Mouse (Mus musculus) heart, postnatal 0 days (tissue): Measurements from ENCODE around the gene Sema4c. TPM values are rescaled to one million over a fixed set of nuclear protein-coding genes. Genes with fewer than 3 reads are reported as not detected.

Experiments
- ATAC-seq: fragments of 200-750 bp; cut with Nextera tagmentation; 2 replicates; pipeline ENCODE4 v1.8.0; 2017; ENCODE audit warnings: low read depth, moderate number of reproducible peaks, moderate library complexity; ENCODE audit not compliant: insufficient read depth
- DNase-seq: peaks from one replicate; pipeline ENCODE4 v3.0.0-alpha.2; 2016; ENCODE audit warnings: low spot score
- H3K27ac ChIP-seq: fragments of 300-500 bp; sonication (generic); 2 replicates; pipeline ENCODE4 v1.5.1; 2014; ENCODE audit warnings: low read depth, mild to moderate bottlenecking
- H3K27me3 ChIP-seq: fragments of 300-500 bp; sonication (generic); 2 replicates; pipeline ENCODE4 v1.6.1; 2014; ENCODE audit warnings: low read length, mixed read lengths; ENCODE audit not compliant: control insufficient read depth, insufficient read depth
- H3K36me3 ChIP-seq: fragments of 300-500 bp; sonication (generic); replicated peaks from 2 replicates; pipeline ENCODE4 v1.6.1; 2014; ENCODE audit warnings: low read length, mixed read lengths; ENCODE audit not compliant: control insufficient read depth, insufficient read depth
- H3K4me1 ChIP-seq: fragments of 300-500 bp; sonication (generic); 2 replicates; pipeline ENCODE4 v1.6.1; 2014; ENCODE audit warnings: antibody characterized with exemption; ENCODE audit not compliant: control insufficient read depth, insufficient read depth
- H3K4me2 ChIP-seq: fragments of 300-500 bp; sonication (generic); 2 replicates; pipeline ENCODE4 v1.6.1; 2014; ENCODE audit warnings: low read depth, mild to moderate bottlenecking, low read length, moderate library complexity
- H3K4me3 ChIP-seq: fragments of 300-500 bp; sonication (generic); 2 replicates; pipeline ENCODE4 v1.5.1; 2014; ENCODE audit warnings: low read depth, low read length
- H3K9ac ChIP-seq: fragments of 300-500 bp; sonication (generic); replicated peaks from 2 replicates; pipeline ENCODE4 v1.6.1; 2014; ENCODE audit warnings: low read depth, low read length, mixed read lengths
- H3K9me3 ChIP-seq: fragments of 300-500 bp; sonication (generic); replicated peaks from 2 replicates; pipeline ENCODE4 v1.6.1; 2016; ENCODE audit warnings: low read length; ENCODE audit not compliant: control insufficient read depth
- CTCF ChIP-seq: IDR thresholded peaks from 2 replicates; pipeline ENCODE4 v1.5.1; 2016; ENCODE audit warnings: antibody characterized with exemption, control low read depth, low read depth
- EP300 ChIP-seq: IDR thresholded peaks from 2 replicates; pipeline ENCODE4 v1.6.1; 2016; ENCODE audit warnings: antibody characterized with exemption, low read depth
- WGBS: fragments of 180-500 bp; shearing (Covaris S2); extraction: QIAGEN DNeasy Blood & Tissue Kit; methylation state at CpG from one replicate; pipeline ENCODE4 v1.1.7; 2014; 5-methylcytosine and 5-hydroxymethylcytosine counted together
- polyA plus RNA-seq: library from polyadenylated mRNA; unstranded; fragments of >200 nt; fragmentation: Nextera tagmentation; extraction: Ambion mirVana; gene quantifications from 2 replicates; pipeline ENCODE4 v1.2.1, GENCODE M21; 2015
- total RNA-seq: library from RNA; depleted of rRNA; stranded (reverse); fragments of >200 nt; gene quantifications from 2 replicates; pipeline ENCODE4 v1.2.3, GENCODE M21; 2014; ENCODE audit warnings: low replicate concordance

The Sema4c gene
- total and polyA plus RNA-seq, 2 experiments from 2014 or later = 5.7 to 13.2 TPM

DNA sequence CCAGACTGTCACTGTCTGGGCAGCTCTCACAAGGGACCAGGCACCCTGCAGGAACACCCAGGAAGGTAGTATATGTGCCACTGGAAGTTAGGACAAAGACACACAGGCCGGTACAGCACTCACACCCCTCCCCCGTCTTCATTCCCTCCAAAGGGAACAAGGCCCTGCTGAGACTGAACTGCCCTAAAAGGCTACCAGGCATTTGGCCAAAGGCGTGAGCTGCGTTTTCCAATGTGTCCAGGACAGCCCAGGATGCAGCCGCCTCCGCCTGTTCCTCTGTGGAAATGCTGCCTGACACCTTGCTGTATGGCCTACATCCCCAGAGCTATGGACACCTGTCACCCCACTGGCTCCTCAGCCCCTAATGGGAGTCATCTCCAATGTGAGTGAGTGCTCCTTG is 31.3 kb upstream of the Sema4c start:
- TF ChIP-seq CTCF = no peak
- no peak for TF ChIP-seq EP300

DNA sequence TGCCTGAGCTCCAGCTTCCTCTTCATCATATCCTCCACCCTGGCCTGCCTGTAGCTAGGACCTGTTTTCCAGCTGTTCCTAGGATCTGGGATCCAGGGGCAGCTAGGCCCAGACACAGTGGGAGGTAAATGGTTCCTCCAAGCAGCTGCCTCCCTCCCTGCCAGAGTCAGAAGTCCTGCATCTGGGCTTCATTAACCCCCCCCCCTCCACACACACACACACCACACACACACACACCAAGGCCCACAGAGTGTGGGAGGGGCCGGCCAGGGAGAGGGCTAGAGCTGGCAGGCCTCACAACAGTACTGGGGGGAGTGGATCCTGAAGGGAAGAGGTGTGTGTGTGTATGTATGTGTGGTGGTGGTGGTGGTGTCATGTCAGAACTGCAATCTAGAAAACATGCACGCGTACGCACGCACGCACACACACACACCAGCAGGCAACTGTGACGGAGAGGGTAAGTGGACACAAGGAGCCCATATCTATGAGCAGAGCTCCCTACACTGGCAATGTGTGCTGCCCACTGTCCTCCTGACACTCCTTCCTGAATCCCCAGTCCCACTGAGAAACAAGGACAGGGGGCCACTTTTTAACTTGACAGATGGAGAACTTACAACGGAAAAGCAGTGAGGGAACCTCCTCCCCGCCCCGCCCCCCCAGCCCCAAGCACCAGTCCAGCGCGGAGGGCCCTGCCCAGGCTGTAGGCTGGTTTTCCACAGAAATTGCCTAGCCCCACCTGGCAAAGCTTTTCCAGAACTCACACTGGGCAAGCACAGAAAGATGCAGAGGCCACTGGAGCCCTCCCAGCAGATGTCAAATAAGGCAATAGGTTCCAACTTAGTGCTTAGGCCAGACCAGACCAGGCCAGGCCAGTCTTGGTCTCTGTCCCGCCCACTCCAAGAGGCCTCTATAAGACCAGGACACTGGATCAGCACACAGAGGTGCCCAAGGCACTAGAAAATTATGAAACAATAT is 30.6 kb upstream of the Sema4c start:
- 62% methylated on average over 13 of the region's 13 CpGs for WGBS
- Histone ChIP-seq H3K4me1 (peaks cover 24% of the 10 kb centered on the region), H3K27ac (peak overlapping the region; percentile 72), H3K4me3 (no peak overlapping the region), H3K9me3 (no peaks in the 10 kb centered on the region), H3K36me3 (no peaks in the 10 kb centered on the region), H3K9ac (0 out of 2 replicates have a peak overlapping the region, but pooled peaks have one; percentile 1), H3K27me3 (no peaks in the 10 kb centered on the region), H3K4me2 (no peak overlapping the region)
- peak; percentile 76 for ATAC-seq
- peak; percentile 31 for DNase-seq
- TF ChIP-seq EP300 = no peak
- no peak for TF ChIP-seq CTCF

More for the DNA sequence above, 31.3 kb upstream of the Sema4c start:
- 0 out of 2 replicates have a peak overlapping the region, but pooled peaks have one; percentile 1 for H3K9ac ChIP-seq
- peak; percentile 76 for ATAC-seq
- peaks cover 24% of the 10 kb centered on the region for H3K4me1 ChIP-seq
- no peak overlapping the region for H3K4me3 ChIP-seq
- peak overlapping the region; percentile 72 for H3K27ac ChIP-seq
- H3K4me2 ChIP-seq = no peak overlapping the region
- H3K36me3 ChIP-seq = no peaks in the 10 kb centered on the region
- DNase-seq = peak; percentile 80
- no peaks in the 10 kb centered on the region for H3K27me3 ChIP-seq
- H3K9me3 ChIP-seq = no peaks in the 10 kb centered on the region
- 8% methylated on average over 6 of the region's 6 CpGs for WGBS

DNA sequence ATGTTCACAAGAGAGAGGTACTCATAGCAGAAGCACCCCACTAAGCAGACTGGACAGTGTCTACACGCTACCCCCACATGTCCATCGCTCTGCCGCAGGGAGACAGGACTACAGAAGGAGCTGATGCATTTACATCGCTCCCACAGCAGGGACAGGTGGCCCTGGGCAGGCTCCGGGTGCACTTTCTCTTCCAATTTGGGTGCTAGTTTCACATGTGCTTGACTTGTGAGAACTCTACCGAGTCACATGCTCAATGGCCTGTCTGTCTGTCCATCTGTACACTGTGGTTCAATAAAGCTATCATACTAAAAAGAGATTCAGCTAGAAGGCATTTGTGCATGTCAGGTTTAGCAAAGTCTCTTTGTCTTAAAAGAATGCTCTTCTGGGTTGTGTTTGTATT is 29.7 kb upstream of the Sema4c start:
- Histone ChIP-seq H3K4me3 (no peak overlapping the region), H3K9ac (no peak overlapping the region), H3K27me3 (no peaks in the 10 kb centered on the region), H3K9me3 (no peaks in the 10 kb centered on the region), H3K36me3 (no peaks in the 10 kb centered on the region), H3K4me2 (no peak overlapping the region), H3K4me1 (peaks cover 23% of the 10 kb centered on the region), H3K27ac (peak overlapping the region; percentile 72; the same call in 1 of the 2 replicates)
- TF ChIP-seq EP300 (no peak), CTCF (no peak)
- no peak for DNase-seq
- 93% methylated on average over 6 of the region's 6 CpGs for WGBS
- no peak for ATAC-seq

DNA sequence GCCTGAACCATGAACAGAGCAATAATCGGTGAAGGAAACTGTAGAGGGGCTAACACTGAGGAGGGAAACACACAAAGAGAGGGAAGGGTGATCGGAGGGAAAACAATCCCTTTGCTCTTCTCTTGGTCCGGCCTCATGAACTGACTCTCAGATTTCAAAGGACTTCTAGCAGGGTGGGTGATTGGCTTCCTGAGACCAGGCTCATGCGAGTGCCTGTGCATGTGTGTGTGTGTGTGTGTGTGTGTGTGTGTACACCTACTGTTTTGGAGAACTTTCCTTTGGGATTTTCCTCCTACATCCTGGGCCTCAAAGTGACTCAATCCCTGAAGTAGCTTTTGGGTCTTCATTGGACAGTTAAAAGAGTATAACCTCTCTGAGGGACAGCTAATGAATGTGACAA is 28.1 kb upstream of the Sema4c start:
- no peak for TF ChIP-seq CTCF
- TF ChIP-seq EP300 = no peak
- Histone ChIP-seq H3K4me2 (no peak overlapping the region), H3K27ac (no peak overlapping the region), H3K4me3 (no peak overlapping the region), H3K36me3 (no peaks in the 10 kb centered on the region), H3K9me3 (no peaks in the 10 kb centered on the region), H3K9ac (no peak overlapping the region), H3K4me1 (peaks cover 30% of the 10 kb centered on the region), H3K27me3 (no peaks in the 10 kb centered on the region)
- ATAC-seq (no peak), DNase-seq (no peak)
- 66% methylated on average over 4 of the region's 4 CpGs for WGBS

DNA sequence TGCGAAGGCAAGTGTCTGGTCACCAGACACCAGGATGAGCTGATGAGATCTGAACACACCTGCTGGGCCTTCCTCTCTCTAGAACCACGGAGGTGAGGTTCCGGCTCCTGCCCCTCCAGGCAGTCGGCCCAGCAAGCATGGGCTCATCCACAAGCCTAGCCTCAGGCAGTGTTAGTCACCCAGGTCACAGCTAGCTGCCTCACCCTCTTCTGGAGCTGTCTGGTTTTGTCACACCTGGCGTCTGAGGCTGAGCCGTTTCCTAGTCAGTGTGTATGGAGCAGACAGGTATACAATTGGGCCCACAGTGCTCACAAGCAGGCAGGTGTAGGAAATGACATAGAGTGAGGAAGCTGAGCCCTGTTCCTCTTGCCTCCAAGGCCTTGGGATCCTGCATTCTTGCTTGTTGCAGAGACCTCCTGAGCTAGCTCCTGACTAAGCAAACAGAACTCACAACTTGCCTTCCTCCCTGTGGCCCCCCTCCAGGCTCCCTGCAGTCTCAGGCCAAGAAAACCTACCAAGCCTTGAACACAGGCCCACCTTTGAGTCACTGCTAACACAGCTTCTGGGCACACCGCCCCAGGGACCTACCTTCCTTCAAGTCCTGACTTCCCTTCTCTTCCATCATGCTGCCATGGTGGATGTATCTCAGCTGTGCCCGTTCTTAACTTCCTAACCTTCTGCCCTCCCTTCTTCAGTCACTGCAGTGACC is 25.4 kb upstream of the Sema4c start:
- H3K36me3 ChIP-seq = no peaks in the 10 kb centered on the region
- no peak overlapping the region for H3K9ac ChIP-seq
- no peaks in the 10 kb centered on the region for H3K27me3 ChIP-seq
- no peak for DNase-seq
- H3K4me3 ChIP-seq = no peak overlapping the region
- TF ChIP-seq CTCF (no peak), EP300 (no peak)
- ATAC-seq = no peak
- peaks cover 40% of the 10 kb centered on the region for H3K4me1 ChIP-seq
- WGBS = 82% methylated on average over 8 of the region's 8 CpGs
- H3K9me3 ChIP-seq = no peaks in the 10 kb centered on the region
- no peak overlapping the region for H3K4me2 ChIP-seq
- H3K27ac ChIP-seq = no peak overlapping the region
